Mouse (Mus musculus): ENCODE results near the gene Car10. TPM values are rescaled to one million over a fixed set of nuclear protein-coding genes. Genes with fewer than 3 reads are reported as not detected.

Gene Car10
- polyA plus RNA-seq, 1 experiment from 2014 or later = 1.2 TPM

DNA sequence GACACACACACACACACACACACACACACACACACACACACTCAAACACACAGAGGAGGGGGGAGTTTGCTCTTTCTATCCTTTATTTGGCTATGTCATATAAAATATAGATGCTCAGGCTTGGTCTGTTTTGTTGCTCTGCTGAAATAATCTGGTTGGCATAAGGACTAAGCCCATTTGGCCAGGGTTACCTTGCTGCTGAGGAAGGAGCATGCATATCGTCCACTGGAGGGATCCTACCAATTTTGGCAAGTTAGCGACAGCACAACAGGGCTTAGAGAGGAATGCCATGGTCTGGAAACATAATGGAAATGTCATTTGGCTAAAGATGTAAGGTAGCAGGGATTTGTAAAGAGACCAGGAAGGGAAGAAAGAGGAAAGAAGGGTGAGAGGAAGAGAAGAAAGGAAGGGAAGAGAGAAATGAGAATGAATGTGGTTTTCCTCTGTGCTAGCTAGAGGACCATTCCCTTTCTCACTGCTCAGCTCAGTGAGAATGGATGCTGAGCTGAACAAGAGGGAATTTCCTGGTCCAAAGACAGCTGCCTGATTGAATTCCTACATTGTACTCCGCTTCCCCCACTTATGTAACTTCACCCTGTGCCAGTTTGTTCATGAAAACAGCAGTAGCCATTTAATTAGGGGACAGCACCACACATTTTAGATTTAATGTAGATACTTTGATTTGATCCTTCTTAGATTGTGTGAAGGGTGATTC lies 5.4 kb downstream of the Car10 start:
- WGBS = 53% methylated on average over 3 of the region's 3 CpGs
- no peak for ATAC-seq (ENCODE audit: insufficient number of reproducible peaks, insufficient read depth, low FRiP score, low TSS enrichment)
- Histone ChIP-seq H3K9ac (no peak overlapping the region), H3K4me2 (replicated peaks) (no peak overlapping the region), H3K27me3 (peaks cover 47% of the 10 kb centered on the region), H3K4me1 (peaks cover 18% of the 10 kb centered on the region), H3K9me3 (no peaks in the 10 kb centered on the region), H3K36me3 (no peaks in the 10 kb centered on the region), H3K4me3 (no peak overlapping the region), H3K27ac (no peak overlapping the region)

DNA sequence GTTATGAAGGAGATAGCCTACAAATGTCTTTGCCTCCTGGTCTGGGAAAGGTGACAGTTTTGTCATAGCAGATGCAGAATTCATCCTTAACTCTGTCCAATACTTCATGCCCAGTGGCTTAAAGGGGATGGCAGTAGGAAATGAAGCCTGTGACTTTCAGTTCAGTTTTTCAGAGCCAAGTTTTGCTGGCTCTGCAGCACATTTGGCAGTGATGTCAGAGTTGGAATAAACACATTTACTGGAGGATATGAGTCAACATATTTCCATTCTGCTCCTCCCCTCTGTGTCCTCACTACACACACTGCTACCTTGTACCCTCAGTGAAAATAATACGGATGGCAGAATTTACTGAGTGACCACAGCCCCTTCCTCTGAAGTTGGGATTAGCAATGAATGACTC lies 11.6 kb downstream of the Car10 start:
- Histone ChIP-seq H3K36me3 (no peaks in the 10 kb centered on the region), H3K4me1 (no peaks in the 10 kb centered on the region), H3K9ac (no peak overlapping the region), H3K4me2 (replicated peaks) (no peak overlapping the region), H3K9me3 (no peaks in the 10 kb centered on the region), H3K27me3 (no peaks in the 10 kb centered on the region), H3K4me3 (no peak overlapping the region), H3K27ac (no peak overlapping the region)
- no peak for ATAC-seq (ENCODE audit: insufficient number of reproducible peaks, insufficient read depth, low FRiP score, low TSS enrichment)
- WGBS = 82% methylated on average over 1 of the region's 1 CpGs

DNA sequence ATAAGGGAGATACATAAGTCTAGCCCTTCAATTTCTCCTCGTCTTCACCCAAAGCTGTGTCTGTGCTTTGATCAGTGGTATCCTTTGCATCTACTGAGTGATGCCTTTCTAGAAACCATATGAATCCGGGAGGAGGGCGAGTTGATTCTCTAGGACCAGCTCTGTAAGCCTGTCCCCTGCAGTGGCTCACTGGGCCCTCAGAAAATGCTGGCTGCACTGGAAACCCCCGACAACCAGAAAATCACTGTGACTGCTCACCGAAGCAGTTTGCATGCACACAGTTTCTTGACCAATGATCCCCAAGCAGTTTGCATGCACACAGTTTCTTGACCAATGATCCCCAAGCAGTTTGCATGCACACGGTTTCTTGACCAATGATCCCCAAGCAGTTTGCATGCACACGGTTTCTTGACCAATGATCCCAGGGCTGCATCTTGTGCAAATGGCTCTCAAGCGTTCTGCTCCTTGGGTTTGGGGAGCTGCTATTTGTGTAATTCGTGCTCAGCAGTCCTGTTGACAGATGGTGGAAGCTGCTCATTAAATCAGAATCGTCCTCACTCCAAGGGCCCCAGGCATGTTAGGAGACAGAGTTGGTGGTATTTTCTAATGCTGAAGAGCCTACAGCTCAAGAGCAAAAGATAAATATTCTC lies 23.1 kb downstream of the Car10 start:
- Histone ChIP-seq H3K9me3 (no peaks in the 10 kb centered on the region), H3K9ac (no peak overlapping the region), H3K36me3 (no peaks in the 10 kb centered on the region), H3K4me3 (no peak overlapping the region), H3K4me2 (replicated peaks) (no peak overlapping the region), H3K27ac (no peak overlapping the region), H3K27me3 (no peaks in the 10 kb centered on the region), H3K4me1 (no peaks in the 10 kb centered on the region)
- 73% methylated on average over 10 of the region's 10 CpGs for WGBS
- no peak for ATAC-seq (ENCODE audit: insufficient number of reproducible peaks, insufficient read depth, low FRiP score, low TSS enrichment)

DNA sequence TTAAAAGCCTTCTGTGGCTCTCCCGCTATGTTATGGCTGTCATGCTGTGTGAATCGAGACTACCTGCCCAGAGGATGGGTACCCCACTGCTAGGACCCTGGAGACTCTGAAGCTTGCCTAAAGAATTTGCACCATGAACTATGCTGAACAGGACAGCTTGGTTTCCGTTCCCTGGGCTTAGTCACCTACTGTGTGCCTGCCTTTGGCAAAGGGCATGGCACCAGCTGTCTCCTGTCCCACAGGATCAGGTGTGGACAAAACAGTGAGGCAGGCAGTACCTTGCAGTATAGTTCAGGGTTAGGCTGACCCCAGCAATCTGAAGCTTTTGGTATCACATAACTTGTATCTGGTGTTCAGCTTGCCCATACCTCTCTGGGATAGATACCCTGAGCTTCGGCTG lies 25.9 kb downstream of the Car10 start:
- no peak for ATAC-seq (ENCODE audit: insufficient number of reproducible peaks, insufficient read depth, low FRiP score, low TSS enrichment)
- WGBS = 72% methylated on average over 4 of the region's 4 CpGs

DNA sequence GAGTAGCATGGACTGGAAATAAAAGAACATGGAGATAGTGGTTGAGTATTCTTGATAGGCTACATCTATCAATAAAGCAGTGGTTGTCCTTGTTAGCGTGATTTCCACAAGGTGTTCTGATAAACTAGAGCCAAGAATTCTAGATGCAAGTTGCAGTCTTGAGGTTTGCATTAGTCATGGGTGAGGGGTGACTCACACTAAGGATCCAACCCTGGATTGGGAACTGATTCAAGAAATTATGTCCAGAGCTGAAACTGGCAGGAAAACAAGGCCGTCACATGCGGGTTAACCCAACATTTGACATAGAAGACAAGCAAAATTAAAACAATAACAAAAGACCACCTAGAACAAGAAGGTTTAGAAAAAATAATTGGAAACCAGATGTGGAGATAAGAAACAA lies 28.6 kb downstream of the Car10 start:
- Histone ChIP-seq H3K9me3 (no peaks in the 10 kb centered on the region), H3K36me3 (no peaks in the 10 kb centered on the region), H3K27ac (no peak overlapping the region), H3K4me3 (no peak overlapping the region), H3K4me2 (replicated peaks) (no peak overlapping the region), H3K4me1 (no peaks in the 10 kb centered on the region), H3K9ac (no peak overlapping the region), H3K27me3 (no peaks in the 10 kb centered on the region)
- 82% methylated on average over 3 of the region's 3 CpGs for WGBS
- no peak for ATAC-seq (ENCODE audit: insufficient number of reproducible peaks, insufficient read depth, low FRiP score, low TSS enrichment)

More for the DNA sequence above, 25.9 kb downstream of the Car10 start:
- Histone ChIP-seq H3K4me2 (replicated peaks) (no peak overlapping the region), H3K27me3 (no peaks in the 10 kb centered on the region), H3K4me3 (no peak overlapping the region), H3K9me3 (no peaks in the 10 kb centered on the region), H3K9ac (no peak overlapping the region), H3K4me1 (no peaks in the 10 kb centered on the region), H3K36me3 (no peaks in the 10 kb centered on the region), H3K27ac (no peak overlapping the region)

DNA sequence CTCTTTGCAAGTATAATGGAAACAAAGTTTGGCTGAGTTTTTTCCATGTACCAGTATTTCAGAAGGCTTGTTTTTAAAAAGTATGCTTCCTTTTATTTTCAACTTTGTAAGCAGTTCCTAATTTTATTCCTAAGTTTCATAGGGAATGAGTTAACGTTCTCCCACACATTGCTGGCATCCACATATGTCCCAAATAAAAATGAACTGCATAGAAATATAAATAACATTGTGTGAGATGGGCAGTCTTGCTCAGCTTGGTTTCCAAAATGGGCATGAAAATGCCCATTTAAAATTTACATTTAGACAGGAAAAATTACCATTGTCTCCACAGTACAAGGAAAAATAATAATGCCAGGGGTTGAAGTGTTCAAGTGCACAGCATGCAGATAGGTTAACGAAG lies 30.7 kb downstream of the Car10 start:
- Histone ChIP-seq H3K4me1 (no peaks in the 10 kb centered on the region), H3K4me2 (replicated peaks) (no peak overlapping the region), H3K27ac (no peak overlapping the region), H3K36me3 (no peaks in the 10 kb centered on the region), H3K4me3 (no peak overlapping the region), H3K9ac (no peak overlapping the region), H3K9me3 (no peaks in the 10 kb centered on the region), H3K27me3 (no peaks in the 10 kb centered on the region)
- no peak for ATAC-seq (ENCODE audit: insufficient number of reproducible peaks, insufficient read depth, low FRiP score, low TSS enrichment)
- 75% methylated on average over 2 of the region's 2 CpGs for WGBS

DNA sequence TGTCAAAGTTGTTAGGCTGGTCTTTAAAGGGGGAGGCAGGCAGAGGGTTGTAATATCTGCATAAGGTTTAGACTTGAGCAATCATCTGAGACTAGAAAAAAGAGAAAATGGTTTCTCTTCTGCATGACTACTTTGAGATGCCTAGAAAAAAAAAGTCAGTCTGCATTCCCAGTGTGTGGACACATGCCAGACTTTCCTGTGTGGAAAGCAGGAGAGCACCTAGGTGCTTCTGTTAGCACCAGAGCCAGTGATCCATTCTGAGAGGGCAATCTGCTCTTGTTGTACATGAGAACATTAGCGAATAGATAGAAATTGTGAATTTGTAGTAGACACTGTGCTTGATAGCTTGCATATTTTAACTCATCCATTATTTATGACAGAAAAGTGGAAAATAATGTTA lies 40.0 kb downstream of the Car10 start:
- H3K36me3 ChIP-seq = no peaks in the 10 kb centered on the region
- 93% methylated on average over 1 of the region's 1 CpGs for WGBS

DNA sequence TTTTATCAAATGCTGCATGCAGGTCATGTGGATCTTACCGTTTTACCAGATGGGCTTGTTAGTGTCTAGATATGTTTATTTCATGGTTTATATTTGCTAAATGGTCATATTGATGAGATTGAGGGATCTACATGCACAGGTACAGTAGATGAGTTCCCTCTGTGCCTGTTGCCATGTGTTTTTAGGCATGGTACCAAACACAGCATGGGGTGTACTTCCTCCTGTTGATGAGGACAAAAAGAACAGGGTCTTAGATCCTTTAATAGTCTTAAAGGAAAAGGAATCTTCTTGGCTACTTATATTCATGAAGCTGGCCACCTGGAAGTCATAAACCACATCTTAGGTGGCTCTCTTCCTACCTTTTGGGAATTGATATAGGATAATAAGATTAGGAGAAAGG lies 43.9 kb downstream of the Car10 start:
- no peak overlapping the region for H3K27ac ChIP-seq
- 80% methylated on average over 1 of the region's 1 CpGs for WGBS

More for the DNA sequence above, 40.0 kb downstream of the Car10 start:
- Histone ChIP-seq H3K4me1 (no peaks in the 10 kb centered on the region), H3K9me3 (no peaks in the 10 kb centered on the region), H3K9ac (no peak overlapping the region), H3K4me3 (no peak overlapping the region), H3K27me3 (no peaks in the 10 kb centered on the region), H3K27ac (no peak overlapping the region), H3K4me2 (replicated peaks) (no peak overlapping the region)
- ATAC-seq (ENCODE audit: insufficient number of reproducible peaks, insufficient read depth, low FRiP score, low TSS enrichment) = no peak

DNA sequence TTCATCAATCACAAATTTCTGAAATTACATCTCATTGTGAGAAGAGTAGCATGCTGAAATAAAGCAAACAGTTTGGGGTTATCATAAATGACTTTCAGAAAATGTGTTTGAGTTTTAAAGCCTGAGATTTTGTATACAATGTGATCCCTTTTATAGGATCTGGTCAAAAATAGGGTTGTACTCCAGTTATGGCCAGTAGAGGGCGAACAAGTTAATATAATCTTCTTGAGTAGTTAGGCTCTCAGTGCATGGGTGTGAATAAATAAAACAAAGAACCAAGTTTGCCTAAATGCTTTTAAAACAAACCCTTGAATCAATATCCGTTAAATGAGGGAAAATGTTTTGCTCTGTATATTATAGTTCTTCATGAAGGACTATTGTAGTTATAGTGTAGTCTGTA lies 46.7 kb downstream of the Car10 start:
- Histone ChIP-seq H3K4me1 (no peaks in the 10 kb centered on the region), H3K9me3 (no peaks in the 10 kb centered on the region), H3K27ac (no peak overlapping the region), H3K4me2 (replicated peaks) (no peak overlapping the region), H3K27me3 (no peaks in the 10 kb centered on the region), H3K36me3 (no peaks in the 10 kb centered on the region), H3K9ac (no peak overlapping the region), H3K4me3 (no peak overlapping the region)
- WGBS = 23% methylated on average over 2 of the region's 2 CpGs
- ATAC-seq (ENCODE audit: insufficient number of reproducible peaks, insufficient read depth, low FRiP score, low TSS enrichment) = no peak

More for the DNA sequence above, 43.9 kb downstream of the Car10 start:
- no peaks in the 10 kb centered on the region for H3K27me3 ChIP-seq
- no peaks in the 10 kb centered on the region for H3K4me1 ChIP-seq
- H3K4me2 ChIP-seq (replicated peaks) = no peak overlapping the region
- no peak for ATAC-seq (ENCODE audit: insufficient number of reproducible peaks, insufficient read depth, low FRiP score, low TSS enrichment)
- H3K4me3 ChIP-seq = no peak overlapping the region
- no peaks in the 10 kb centered on the region for H3K36me3 ChIP-seq
- no peak overlapping the region for H3K9ac ChIP-seq
- no peaks in the 10 kb centered on the region for H3K9me3 ChIP-seq

DNA sequence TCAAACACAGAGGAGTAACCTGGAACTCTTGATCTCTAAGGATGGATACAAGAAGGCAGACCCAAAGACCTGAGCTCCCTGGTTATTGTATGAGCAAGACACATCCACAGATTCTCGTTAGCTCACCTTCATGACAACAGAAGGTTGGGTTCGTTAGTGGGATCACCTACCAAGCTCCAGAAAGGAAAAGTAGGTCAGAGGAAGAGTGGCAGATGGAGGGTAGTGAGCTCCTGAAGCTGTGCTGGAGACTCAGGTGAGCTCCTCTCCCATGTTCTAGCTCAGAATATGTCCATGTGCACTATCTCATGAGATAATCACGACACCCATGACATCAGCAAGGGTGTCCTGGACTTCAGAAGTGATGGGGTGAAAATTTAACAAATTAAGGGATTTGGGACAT lies 57.1 kb downstream of the Car10 start:
- H3K4me3 ChIP-seq = no peak overlapping the region
- H3K27me3 ChIP-seq = no peaks in the 10 kb centered on the region
- H3K4me1 ChIP-seq = no peaks in the 10 kb centered on the region
- ATAC-seq (ENCODE audit: insufficient number of reproducible peaks, insufficient read depth, low FRiP score, low TSS enrichment) = no peak
- no peak overlapping the region for H3K9ac ChIP-seq
- H3K36me3 ChIP-seq = no peaks in the 10 kb centered on the region
- H3K4me2 ChIP-seq (replicated peaks) = no peak overlapping the region
- WGBS = 64% methylated on average over 3 of the region's 3 CpGs
- H3K9me3 ChIP-seq = no peaks in the 10 kb centered on the region
- H3K27ac ChIP-seq = no peak overlapping the region

DNA sequence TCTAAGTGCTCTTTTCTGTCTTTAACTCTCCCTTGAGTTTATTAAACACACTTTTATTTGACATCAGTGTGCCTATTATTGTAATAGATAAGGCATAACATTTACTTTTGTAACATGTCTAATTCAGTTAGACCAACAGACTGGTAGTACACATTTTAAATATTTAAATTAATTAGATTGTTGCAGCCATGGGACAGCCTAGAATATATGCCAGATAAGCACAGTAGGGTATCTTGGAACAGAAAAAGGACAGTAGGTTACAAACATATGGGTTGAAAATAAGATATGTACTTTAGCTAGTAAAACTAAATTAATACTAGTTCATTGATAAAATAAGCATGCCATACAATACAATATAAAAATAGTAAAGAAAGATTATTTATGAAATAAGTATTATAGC lies 74.6 kb downstream of the Car10 start:
- Histone ChIP-seq H3K4me2 (replicated peaks) (no peak overlapping the region), H3K36me3 (no peaks in the 10 kb centered on the region), H3K9ac (no peak overlapping the region), H3K27me3 (no peaks in the 10 kb centered on the region), H3K9me3 (no peaks in the 10 kb centered on the region), H3K27ac (no peak overlapping the region), H3K4me1 (no peaks in the 10 kb centered on the region), H3K4me3 (no peak overlapping the region)
- ATAC-seq (ENCODE audit: insufficient number of reproducible peaks, insufficient read depth, low FRiP score, low TSS enrichment) = no peak

DNA sequence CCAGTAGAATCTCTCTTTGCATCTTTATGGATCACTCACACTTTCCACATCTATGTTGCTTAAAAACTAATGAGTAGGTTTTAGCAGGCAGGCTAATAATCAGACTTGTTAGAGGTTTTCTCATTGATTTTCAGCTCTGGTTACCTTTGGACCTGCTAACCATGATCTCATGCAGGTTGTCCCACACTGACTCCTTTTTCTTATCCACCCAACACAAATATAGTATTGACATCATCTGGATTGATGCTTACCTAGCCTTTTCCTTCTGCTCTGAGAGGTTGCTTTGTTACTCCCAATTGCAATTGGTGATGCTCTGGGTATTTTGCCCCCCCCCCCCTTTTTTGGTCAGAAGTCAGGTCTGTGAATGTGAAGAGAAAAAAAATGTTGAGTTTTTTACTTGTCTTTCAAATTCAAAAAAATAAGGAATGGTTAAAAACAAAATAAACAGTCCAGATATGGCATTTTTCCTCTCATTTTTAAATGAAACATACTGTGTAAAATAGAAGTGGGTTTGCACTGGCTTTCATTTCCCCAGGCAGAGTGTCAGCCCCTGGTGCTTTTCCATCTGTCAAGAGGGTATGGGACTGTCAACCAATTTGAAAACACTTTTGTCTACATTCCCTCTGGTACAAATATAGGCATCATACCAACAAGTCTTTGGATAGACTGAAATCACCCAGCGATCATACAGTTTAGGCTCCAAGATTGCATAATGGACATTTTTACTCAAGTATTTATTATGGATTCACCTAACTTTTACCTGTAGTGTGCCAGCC lies 75.9 kb downstream of the Car10 start:
- Histone ChIP-seq H3K4me2 (replicated peaks) (no peak overlapping the region), H3K27ac (no peak overlapping the region), H3K4me3 (no peak overlapping the region), H3K9ac (no peak overlapping the region), H3K9me3 (no peaks in the 10 kb centered on the region), H3K27me3 (no peaks in the 10 kb centered on the region), H3K4me1 (no peaks in the 10 kb centered on the region), H3K36me3 (no peaks in the 10 kb centered on the region)
- no peak for ATAC-seq (ENCODE audit: insufficient number of reproducible peaks, insufficient read depth, low FRiP score, low TSS enrichment)
- WGBS = 91% methylated on average over 1 of the region's 1 CpGs
